Mouse (Mus musculus) lung, postnatal 36 days (tissue): ENCODE measurements around the gene Nt5c.
A peak's percentile ranks its signal among the peaks of the same experiment; 100 is the strongest.
"Not testable (repeated sequence)": the region's sequence is repeated elsewhere in the genome, so short reads cannot be mapped to it uniquely, and the experiment has no call there.

Experiments used
- DNase-seq: peaks from one replicate; pipeline ENCODE4 v3.0.0; 2022; ENCODE audit warnings: mixed read lengths

The Nt5c gene

DNA sequence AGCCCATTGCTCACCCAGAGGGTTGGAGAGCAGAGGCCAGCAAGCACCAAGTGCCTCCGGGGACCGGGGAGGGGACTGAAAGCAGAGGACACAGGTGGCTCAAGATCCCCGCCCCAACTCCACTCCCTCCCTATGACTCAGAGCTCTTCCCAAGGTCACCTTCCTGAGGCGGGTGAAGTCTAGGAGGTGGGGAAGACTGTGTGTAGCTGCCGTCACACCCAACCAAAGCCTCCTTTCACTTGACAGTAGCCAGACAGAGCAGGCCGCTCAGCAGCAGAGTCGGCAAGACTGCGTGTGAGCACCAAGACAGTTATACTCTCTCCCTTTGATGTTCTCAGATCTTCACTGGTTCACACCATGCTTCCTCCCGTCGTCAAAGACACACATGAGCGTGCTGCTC, 28.3 kb downstream of the Nt5c start:
- DNase-seq, result no peak

DNA sequence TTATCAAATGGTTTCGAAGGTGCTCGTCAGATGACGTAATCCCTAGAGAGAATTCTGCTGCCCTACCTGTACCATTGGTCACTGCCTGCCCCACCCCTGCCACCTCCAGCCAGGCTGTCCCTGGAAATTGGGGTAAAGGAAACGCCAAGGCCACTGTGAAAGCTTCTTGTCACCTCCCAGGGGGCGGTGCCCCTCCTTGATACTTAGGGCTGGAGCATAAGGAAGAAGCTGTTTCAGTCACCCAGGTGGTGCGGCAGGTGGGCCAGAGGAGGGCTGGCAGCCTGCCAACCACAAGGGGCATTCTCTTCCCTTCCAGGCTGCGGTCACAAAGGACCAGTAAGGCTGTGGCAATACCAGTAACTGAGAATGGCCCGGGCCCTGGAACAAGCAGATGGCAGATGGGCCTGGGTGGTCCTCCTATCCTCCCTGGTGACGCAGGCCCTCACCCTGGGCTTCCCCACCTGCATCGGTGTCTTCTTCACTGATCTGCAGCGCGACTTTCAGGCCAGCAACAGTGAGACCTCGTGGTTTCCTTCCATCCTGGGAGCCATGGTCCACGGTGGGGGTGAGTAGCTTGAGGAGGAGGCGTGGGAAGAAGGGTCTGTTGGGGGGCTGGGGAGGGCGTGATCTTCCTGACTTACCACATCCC, 29.3 kb downstream of the Nt5c start, which contains the start of gene Slc16a5:
Slc16a5 (plus strand) TSS at position 232 of the 649 bp plus-strand sequence.
- peak; percentile 39 for DNase-seq

DNA sequence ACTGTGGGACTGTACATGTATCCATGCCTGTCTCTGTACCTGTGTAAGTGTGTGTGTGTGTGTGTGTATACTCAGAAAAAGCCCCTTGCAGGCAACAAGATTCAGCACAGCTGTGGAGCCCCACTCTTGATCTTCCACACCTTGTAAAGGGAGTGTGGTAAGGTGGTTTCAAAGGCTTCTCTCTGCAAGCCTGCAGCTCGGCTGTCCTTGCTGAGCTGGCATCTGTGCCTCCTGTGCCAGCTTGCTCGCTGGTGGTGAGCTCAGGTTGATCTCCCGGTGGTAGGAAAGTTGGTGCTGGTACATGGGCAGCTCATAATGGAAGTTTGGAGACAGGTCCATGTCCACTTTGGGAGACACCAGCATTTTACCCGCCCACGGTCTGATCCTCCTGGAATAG, 29.8 kb downstream of the Nt5c start:
- DNase-seq, result no peak

DNA sequence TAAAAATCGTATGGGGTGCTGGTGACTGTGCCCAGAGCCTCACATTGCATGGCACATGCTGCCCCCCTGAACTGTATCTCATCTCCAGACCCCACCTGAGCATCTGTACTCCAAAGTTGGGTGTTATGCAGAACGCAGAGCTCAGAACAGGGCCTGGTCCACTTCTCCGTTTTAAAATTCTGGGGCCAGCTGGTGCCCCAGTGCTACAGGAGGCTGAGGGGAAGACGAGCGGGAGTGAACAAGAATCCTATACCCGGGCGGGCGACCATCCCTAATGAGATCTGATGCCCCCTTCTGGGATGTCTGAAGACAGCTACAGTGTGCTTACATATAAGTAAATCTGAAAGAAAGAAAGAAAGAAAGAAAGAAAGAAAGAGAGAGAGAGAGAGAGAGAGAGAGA, 30.7 kb downstream of the Nt5c start:
- no peak for DNase-seq

DNA sequence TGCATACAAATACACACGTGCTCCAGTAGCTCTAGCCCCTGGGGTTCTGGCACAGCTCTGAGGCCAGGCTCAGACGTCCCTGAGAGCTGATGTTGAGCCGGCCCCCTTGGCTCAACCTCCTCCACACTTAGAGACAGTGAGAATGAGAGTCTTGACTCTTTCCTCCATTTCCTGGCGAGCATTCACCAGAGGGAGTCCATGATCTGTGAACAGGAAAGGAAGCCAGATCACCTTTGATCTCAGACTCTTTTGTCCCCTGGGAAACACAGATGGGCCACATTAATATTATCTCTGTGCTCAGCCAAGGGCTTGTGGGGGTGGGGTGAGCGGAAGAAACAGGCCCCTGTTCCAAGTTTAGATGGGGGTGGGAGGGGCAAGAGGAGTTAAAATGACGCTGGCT, 34.3 kb downstream of the Nt5c start:
- DNase-seq, result no peak

DNA sequence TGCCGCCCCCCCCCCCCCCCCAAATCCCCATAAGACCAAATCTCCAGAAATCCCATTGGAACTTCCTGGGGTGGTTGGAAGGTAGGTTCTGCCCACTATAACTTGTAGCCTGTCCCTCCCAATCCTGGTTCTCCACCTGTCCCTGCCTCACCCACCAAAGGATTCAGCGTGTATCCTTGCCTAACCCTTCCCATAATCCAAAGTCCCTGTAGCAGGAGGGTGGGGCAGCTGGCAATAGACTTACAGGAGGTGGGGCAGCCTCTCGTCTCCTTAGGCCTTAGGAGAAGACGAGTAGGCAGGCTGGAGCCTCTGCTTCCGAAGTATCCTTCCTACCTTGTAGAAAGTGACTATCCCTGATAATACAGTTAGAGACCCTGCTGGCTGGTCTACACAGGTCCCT, 35.5 kb downstream of the Nt5c start:
- no peak for DNase-seq

DNA sequence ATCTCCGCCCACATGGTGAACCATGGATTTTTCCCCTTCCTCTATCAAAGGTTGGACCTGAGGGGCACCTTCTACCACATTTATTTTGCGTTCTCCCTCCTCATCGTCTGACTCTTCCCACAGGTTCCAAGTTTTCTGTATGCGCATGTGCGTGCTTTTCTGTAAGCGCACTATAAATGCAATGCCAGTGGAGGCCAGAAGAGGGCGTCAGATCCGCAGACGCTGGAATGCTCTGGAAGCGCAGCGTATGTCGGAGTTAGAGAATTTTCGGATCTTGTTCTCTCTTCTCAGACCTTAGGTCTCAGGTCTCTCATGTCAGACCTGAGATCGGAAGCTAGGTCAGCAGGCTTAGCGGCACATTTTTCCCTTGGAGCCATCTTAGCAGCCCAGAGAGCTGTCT, 36.0 kb downstream of the Nt5c start:
- DNase-seq, result no peak

DNA sequence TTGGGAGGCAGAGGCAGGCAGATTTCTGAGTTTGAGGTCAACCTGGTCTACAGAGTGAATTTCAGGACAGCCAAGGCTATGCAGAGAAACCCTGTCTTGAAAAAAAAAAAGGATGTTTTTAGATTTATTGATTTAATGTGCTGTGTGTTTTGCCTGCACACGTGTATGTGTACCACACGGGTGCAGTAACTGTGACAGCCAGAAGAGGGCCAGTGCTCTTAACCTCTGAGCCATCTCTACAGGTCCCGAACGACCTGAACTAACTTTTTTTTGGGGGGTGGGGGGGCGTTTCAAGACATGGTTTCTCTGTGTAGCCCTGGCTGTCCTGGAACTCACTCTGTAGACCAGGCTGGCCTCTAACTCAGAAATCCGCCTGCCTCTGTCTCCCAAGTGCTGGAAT, 36.8 kb downstream of the Nt5c start:
- not testable (repeated sequence) for DNase-seq

DNA sequence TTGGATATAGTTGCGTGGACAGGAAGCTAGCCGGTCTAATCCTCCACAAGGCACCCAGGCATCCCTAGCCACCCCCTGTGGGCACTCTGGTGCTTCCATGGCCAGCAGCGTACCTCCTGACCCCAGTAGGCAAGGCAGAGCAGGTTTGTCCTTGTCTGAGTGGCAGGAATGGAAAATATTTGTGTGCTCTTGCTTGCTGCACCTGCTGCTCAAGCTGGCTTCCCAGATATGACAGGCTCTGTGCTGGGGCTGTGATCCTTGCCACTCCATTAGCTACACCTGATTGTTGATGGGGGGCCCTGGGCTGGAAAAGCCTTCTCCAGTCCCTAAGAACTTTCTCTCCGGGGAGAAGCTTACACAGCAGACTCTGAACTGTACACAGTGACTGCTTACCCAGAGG, 38.4 kb downstream of the Nt5c start:
- no peak for DNase-seq

DNA sequence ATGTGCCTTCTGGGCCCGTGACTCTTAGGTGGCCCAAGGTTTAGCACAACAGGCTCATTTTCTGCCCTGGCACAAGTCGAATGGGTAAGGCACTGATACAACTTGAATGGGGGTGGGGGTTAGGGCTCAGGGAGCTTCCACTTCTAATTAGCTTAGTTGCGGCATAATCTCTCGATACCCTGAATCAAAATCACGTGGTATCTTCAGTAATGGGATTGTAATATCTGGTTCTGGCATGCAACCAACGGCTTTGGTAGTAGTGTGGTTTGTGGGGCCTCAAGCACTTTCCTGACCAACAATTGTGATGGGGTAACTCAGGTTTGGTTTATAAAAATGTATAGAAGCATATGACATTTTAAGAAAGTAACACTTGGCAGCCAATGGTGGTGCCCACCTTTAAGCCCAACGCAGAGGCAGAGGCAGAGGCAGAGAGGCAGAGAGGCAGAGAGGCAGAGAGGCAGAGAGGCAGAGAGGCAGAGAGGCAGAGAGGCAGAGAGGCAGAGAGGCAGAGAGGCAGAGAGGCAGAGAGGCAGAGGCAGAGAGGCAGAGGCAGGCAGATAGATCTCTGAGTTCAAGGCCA, 39.3 kb downstream of the Nt5c start:
- no peak for DNase-seq

DNA sequence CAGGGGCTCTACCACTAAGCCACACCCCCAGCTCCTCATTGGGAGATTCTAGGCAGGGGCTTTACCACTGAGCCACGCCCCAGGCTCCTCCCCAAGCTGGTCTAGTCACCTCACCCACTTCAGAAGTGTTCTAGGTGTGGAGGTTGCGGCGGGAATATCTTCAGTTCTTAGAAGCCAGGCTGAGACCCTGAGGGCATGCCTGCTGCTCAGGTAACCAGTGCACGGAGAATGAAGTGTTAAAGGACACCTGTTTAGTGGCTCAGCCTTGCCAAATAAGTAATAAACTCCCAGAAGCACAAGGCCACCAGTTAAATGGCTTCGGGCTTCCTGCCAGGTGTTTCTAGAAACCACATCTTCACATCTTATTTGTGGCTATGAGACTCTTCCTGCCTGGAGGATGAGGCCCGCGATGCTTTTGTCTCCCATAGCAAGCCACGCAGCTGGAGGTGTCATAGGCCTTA, 39.9 kb downstream of the Nt5c start:
- no peak for DNase-seq

DNA sequence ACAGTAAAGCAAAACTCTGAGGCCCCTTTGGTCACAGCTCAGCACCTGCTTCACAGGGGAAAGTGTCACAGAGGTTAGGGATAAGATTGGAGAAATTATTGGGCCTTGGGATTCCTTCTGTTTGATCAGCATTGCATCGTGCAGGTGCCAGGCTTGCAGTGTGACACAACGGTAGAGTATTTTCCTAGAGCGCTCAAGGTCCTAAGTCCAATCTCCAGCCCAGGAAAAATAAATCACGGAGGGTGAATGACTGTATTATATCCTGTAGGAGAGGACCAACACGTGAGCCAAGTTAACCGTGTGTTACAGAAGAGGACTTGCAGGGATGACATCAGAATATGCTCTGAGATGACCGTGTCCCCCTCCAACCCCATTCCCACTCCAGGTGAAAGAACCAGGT, 41.5 kb downstream of the Nt5c start:
- DNase-seq, result no peak

DNA sequence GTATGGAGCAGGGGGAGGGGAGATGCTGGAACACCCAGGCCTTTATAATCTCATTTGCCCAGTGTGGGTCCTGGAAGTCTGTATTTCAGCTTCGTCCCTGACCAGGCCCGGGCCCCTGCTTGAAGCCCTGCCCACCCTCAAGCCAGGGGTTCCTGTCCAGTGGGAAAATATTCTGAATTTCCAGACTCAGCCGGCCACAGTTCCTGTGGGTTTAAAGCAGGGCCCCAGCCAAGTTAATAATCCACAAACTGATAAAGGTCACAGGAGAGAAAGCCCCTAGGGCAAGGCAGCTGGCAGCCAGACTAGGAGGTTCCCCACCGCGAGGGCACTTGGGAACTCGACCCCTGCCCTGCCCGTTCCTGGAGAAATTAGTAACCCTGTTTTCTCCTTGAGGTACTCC, 42.7 kb downstream of the Nt5c start:
- no peak for DNase-seq

DNA sequence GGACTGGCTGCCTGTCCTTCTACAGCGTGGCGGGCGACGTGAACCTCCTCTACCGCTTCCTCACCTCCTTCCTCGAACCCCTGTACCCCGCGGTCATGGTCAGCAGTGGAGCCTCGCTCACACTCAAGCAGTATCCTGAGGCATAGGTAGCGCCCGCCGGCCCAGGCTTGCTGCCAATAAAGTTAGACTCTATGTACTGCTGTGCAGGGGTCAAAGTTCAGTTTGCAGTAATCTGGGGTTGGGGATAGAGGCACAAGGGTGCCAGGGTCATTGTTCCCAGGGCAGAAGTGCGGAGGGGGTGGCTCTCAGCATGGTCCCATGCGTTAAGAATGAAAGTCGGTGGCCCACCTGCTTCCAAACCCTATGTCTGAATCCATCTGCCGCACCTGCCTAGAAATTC, 43.6 kb downstream of the Nt5c start:
- DNase-seq, result no peak

DNA sequence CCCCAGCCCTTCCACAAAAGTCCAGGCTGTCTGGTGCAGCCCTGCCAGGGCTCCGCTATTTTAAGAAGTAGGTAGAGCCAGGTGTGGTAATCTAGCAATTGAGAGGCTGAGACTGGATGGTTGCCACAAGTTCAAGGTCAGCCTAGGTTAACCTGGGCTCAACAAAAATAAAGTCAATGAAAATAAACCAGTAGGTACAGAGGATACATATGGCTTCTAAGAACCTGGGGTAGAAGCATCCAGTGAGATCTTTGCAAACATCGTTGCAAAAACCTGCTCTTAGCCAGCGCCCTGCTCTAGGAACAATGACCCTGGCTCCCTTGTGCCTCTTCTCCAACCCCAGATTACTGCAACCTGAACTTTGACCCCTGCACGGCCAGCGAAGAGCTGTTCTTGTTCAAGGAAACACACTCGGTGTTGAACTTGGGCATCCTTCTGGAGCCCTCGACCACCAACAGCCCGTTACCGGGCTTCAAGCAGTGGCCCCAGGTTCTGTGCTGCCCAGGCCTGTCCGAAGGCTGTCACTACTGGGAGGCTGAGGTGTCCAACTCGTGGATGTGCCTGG, 44.3 kb downstream of the Nt5c start:
- no peak for DNase-seq

DNA sequence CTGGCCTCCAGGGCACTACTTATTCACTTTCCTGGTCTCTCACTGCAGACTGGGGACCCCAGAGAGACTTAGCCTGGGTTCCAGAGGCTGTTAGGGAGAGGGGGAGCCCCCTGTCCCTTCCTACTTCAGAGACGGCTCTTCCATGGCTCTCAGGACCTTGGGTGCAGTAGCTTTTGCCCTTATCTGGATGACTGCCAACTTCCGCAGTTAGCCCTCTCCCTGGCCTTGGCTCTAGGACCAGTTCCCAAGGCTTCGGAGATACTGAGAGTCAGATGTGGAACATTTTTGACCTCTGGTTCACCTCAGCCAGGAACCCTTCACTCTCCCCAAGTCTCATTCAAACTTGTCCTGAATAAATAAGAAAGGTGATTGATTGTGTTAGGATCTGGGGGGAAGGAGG, 44.8 kb downstream of the Nt5c start:
- DNase-seq, result no peak

DNA sequence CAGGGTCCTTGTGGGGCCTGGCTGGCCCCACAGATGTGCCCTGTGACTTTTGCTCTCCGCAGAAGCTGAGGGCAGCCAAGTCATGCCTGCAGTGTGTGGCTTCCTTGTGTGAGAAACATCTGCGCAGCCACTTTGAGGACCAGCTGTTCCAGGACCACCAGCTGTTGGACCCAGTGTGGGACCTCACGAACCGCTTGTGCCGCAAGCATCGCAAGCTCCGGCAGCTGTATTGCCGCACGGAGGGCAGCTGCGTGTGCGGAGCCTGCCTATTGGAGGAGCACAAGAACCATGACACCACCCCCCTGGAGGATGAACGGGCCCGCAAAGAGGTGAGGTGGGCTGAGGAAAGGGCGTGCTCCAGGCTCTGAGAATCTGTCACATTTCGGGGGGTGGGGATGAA, 50.2 kb downstream of the Nt5c start:
- no peak for DNase-seq
